Mouse (Mus musculus): ENCODE results near the gene Gm27027. TPM values are rescaled to one million over a fixed set of nuclear protein-coding genes. Genes with fewer than 3 reads are reported as not detected.

The Gm27027 gene
- polyA plus RNA-seq, 1 experiment from 2014 or later = not detected

DNA sequence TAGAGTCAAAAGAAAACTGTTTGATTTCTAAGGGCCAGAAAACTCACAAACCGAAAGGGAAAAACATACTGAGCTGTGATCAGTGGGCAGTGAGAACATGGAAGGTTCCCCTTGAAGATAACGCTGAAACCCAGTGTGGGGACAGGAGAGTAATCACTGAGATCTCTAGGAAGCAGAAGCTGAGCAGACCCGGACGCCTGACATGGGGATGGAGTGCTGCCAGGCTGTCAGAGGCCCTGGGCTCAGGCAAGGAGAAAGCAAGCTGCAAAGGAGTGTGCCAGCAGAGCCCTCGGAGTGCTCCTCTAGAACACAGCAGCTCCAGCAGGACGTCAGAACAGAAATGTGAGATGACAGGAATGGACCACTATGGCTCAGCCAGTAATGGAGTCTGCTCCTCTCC is 28.5 kb upstream of the Gm27027 start:
- ATAC-seq = no peak
- H3K9ac ChIP-seq (ENCODE audit: low read depth, low read length) = no peak overlapping the region
- WGBS = 57% methylated on average over 6 of the region's 6 CpGs

DNA sequence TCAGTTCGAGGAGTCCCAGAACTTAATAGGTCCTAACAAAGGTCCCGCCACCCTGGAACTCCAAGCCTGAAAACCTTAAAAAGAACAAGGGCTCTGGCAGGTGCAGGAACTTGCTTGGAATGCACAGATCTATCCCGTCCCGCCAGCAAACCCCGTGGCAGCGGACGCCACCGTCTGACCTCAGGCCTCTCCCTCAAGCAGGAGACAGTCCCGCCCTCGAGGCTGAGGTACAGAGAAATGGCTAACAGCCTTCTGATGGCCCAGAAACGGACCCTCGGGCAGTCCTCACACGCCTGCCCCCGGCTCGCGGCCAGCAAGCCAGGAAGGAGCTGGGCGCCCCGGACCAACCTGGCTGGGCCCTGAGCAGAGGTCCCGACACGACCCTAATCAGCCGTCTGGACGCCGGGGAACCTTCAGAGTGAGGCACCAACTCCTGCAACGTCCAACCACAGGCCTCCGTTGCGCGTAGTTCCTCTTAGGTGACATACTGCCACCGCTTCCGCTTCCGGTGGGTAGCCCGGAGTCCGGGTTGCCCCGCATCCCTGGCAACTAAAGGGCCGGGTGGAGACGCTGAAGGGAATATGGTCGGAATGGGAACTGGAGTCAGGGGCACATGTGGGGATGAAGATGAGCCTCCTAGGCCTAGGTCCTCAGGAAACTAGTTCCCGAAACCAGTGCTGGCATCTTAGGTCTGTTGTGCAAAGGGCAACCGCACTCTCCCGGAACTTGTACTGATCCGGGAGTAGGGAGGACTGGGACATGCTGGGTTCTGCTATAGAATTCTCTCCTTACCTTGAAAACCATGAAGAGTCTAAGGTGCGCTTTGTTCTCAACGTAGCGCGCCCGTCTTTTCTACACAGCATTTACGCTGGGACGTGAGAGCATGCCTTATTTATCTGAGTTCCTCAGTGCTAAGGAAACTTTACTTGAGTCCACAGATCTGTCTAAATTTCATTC is 14.5 kb upstream of the Gm27027 start, which contains the start of gene Alkbh3:
Gene Alkbh3 (minus strand): TSS at position 473 of the 957 bp plus-strand sequence.
- Histone ChIP-seq H3K27ac (ENCODE audit: low read length) (peak within 1 kb of the TSS; percentile 19), H3K4me2 (ENCODE audit: low read length) (peak within 1 kb of the TSS; percentile 86), H3K36me3 (ENCODE audit: control insufficient read depth, insufficient read depth, low read length) (peaks cover 16% of the 10 kb centered on the region), H3K4me3 (ENCODE audit: low read depth, low read length) (peak within 1 kb of the TSS; percentile 81), H3K4me1 (ENCODE audit: control insufficient read depth, insufficient read depth, low read length) (peaks cover 10% of the 10 kb centered on the region), H3K9me3 (replicated peaks; ENCODE audit: control insufficient read depth, low read length, poor library complexity, severe bottlenecking) (no peaks in the 10 kb centered on the region), H3K9ac (ENCODE audit: low read depth, low read length) (peak within 1 kb of the TSS; percentile 72), H3K27me3 (ENCODE audit: control insufficient read depth, insufficient read depth, low read depth, low read length) (no peaks in the 10 kb centered on the region)
- 5% methylated on average over 47 of the region's 47 CpGs for WGBS
- ATAC-seq = peak; percentile 99

More for the DNA sequence above, 28.5 kb upstream of the Gm27027 start:
- H3K4me1 ChIP-seq (ENCODE audit: control insufficient read depth, insufficient read depth, low read length) = no peaks in the 10 kb centered on the region
- H3K4me3 ChIP-seq (ENCODE audit: low read depth, low read length) = no peak overlapping the region
- no peaks in the 10 kb centered on the region for H3K9me3 ChIP-seq (replicated peaks; ENCODE audit: control insufficient read depth, low read length, poor library complexity, severe bottlenecking)
- H3K4me2 ChIP-seq (ENCODE audit: low read length) = no peak overlapping the region
- no peak overlapping the region for H3K27ac ChIP-seq (ENCODE audit: low read length)
- H3K27me3 ChIP-seq (ENCODE audit: control insufficient read depth, insufficient read depth, low read depth, low read length) = no peaks in the 10 kb centered on the region
- no peaks in the 10 kb centered on the region for H3K36me3 ChIP-seq (ENCODE audit: control insufficient read depth, insufficient read depth, low read length)

DNA sequence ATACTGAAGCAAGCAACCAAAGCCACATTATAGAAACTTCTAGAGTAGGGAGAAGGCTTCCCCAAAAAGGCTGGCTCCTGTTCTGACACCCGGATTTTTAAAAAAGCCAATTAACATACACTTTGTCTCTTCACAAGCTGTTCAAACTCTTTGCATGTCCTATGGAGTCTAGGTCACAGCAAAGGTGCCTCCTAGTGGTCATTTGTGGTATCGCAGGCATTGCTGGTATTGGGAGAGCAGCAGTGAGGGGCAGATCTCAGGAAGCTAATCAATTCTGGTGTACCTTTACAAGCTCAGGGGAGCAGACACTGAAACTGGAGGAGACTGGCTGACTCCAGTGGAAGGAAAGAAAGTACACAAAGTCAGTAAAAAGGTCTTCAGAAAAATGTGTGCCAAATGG is 6.2 kb upstream of the Gm27027 start:
- Histone ChIP-seq H3K36me3 (ENCODE audit: control insufficient read depth, insufficient read depth, low read length) (peaks cover 45% of the 10 kb centered on the region), H3K27me3 (ENCODE audit: control insufficient read depth, insufficient read depth, low read depth, low read length) (no peaks in the 10 kb centered on the region), H3K4me1 (ENCODE audit: control insufficient read depth, insufficient read depth, low read length) (no peaks in the 10 kb centered on the region), H3K4me2 (ENCODE audit: low read length) (no peak overlapping the region), H3K9me3 (replicated peaks; ENCODE audit: control insufficient read depth, low read length, poor library complexity, severe bottlenecking) (no peaks in the 10 kb centered on the region), H3K4me3 (ENCODE audit: low read depth, low read length) (no peak overlapping the region), H3K27ac (ENCODE audit: low read length) (no peak overlapping the region), H3K9ac (ENCODE audit: low read depth, low read length) (no peak overlapping the region)
- ATAC-seq = peak; percentile 68
- WGBS = 1% methylated on average over 2 of the region's 2 CpGs

DNA sequence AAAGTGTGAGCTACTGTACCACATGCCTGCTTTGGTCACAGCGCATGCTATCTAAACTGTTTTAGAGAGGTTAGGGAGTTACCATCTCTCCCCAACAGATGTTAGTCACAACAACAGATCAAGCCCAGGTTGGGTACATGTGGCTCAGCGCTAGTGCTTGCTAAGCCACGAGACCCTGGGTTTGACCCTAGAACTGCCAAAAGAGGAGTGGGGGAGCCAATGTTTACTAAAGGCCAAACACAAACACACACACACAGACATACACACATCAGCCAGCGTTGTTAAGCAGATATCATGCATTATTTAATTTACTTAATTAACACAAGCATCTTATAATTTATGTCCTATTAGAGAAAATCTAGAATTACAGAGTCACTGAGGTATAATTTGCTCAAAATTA is 5.8 kb upstream of the Gm27027 start:
- ATAC-seq = no peak
- 86% methylated on average over 4 of the region's 4 CpGs for WGBS

DNA sequence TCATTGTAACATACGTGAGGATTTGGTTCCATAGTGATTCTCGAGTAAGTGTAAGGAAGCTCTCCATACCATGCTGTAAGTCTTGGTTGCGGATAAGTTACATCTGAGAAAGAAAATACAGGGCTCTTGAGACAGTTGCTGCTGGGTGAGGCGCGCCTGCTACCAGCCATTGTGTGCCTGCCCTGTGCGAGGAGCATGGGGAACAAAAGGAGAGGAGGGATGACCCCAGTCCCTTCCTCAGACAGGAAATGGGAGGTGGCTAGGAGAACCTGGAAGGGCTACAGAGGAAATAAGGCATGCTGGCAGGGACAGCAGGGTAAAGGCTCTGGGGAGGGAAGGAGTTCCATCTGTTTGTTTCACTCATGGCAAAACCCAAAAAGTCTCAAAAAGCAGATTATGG is 5.3 kb upstream of the Gm27027 start:
- Histone ChIP-seq H3K4me2 (ENCODE audit: low read length) (no peak overlapping the region), H3K9ac (ENCODE audit: low read depth, low read length) (no peak overlapping the region), H3K4me1 (ENCODE audit: control insufficient read depth, insufficient read depth, low read length) (no peaks in the 10 kb centered on the region), H3K27ac (ENCODE audit: low read length) (no peak overlapping the region), H3K36me3 (ENCODE audit: control insufficient read depth, insufficient read depth, low read length) (peaks cover 41% of the 10 kb centered on the region), H3K27me3 (ENCODE audit: control insufficient read depth, insufficient read depth, low read depth, low read length) (no peaks in the 10 kb centered on the region), H3K4me3 (ENCODE audit: low read depth, low read length) (no peak overlapping the region), H3K9me3 (replicated peaks; ENCODE audit: control insufficient read depth, low read length, poor library complexity, severe bottlenecking) (no peaks in the 10 kb centered on the region)
- ATAC-seq = no peak
- 89% methylated on average over 6 of the region's 6 CpGs for WGBS

More for the DNA sequence above, 5.8 kb upstream of the Gm27027 start:
- Histone ChIP-seq H3K9me3 (replicated peaks; ENCODE audit: control insufficient read depth, low read length, poor library complexity, severe bottlenecking) (no peaks in the 10 kb centered on the region), H3K27ac (ENCODE audit: low read length) (no peak overlapping the region), H3K4me2 (ENCODE audit: low read length) (no peak overlapping the region), H3K27me3 (ENCODE audit: control insufficient read depth, insufficient read depth, low read depth, low read length) (no peaks in the 10 kb centered on the region), H3K9ac (ENCODE audit: low read depth, low read length) (no peak overlapping the region), H3K4me3 (ENCODE audit: low read depth, low read length) (no peak overlapping the region), H3K36me3 (ENCODE audit: control insufficient read depth, insufficient read depth, low read length) (peaks cover 44% of the 10 kb centered on the region), H3K4me1 (ENCODE audit: control insufficient read depth, insufficient read depth, low read length) (no peaks in the 10 kb centered on the region)

DNA sequence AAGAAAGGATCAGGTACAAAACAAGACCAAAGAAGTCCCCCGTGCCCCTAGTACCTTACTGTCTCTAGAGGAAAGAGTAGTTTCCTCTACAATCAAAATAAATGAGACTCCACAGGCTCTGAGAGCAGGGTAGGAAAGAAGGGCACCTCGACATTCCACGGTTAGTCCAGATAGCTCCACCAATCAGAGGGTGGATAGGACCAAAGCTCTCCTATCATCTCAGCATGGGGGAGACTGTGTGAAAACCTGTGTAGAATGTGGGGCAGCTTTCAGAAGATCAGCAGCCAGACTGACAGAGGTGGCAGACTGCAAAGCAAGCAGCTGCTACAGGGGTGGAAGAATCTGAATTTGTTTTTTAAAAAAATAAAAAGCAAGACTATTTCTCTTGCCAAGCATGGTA is 3.3 kb downstream of the Gm27027 start:
- Histone ChIP-seq H3K4me1 (ENCODE audit: control insufficient read depth, insufficient read depth, low read length) (peaks cover 19% of the 10 kb centered on the region), H3K36me3 (ENCODE audit: control insufficient read depth, insufficient read depth, low read length) (peaks cover 27% of the 10 kb centered on the region), H3K9ac (ENCODE audit: low read depth, low read length) (0 out of 2 replicates have a peak overlapping the region, but pooled peaks have one; percentile 4), H3K9me3 (replicated peaks; ENCODE audit: control insufficient read depth, low read length, poor library complexity, severe bottlenecking) (no peaks in the 10 kb centered on the region), H3K27ac (ENCODE audit: low read length) (peak overlapping the region; percentile 67), H3K4me2 (ENCODE audit: low read length) (peak overlapping the region; percentile 10; the same call in 1 of the 2 replicates), H3K27me3 (ENCODE audit: control insufficient read depth, insufficient read depth, low read depth, low read length) (no peaks in the 10 kb centered on the region), H3K4me3 (ENCODE audit: low read depth, low read length) (no peak overlapping the region)
- ATAC-seq = peak; percentile 76; the same call in 1 of the 2 replicates
- 40% methylated on average over 3 of the region's 3 CpGs for WGBS

DNA sequence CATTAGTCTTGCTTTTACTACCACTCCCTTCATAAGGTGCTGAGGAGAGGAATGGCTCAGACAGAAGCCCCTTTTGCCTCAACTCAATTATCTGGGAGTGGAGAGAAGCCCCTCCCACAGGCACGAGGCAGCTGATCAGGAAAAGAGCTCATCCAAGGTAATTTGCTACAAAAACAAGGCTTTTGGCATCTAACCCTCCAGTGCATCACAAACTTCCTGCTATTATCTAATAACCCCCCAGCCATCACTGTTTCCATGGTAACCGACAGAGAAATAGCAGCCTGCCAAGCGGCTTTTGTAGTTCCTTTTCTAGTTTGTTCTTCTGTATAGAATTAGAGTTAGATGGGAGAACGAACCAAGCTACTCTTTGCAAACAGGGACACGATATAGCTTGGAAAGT is 3.9 kb downstream of the Gm27027 start:
- Histone ChIP-seq H3K4me3 (ENCODE audit: low read depth, low read length) (no peak overlapping the region), H3K9ac (ENCODE audit: low read depth, low read length) (no peak overlapping the region), H3K4me1 (ENCODE audit: control insufficient read depth, insufficient read depth, low read length) (peaks cover 19% of the 10 kb centered on the region), H3K36me3 (ENCODE audit: control insufficient read depth, insufficient read depth, low read length) (peaks cover 26% of the 10 kb centered on the region), H3K4me2 (ENCODE audit: low read length) (peak overlapping the region; percentile 10; the same call in 1 of the 2 replicates), H3K27ac (ENCODE audit: low read length) (peak overlapping the region; percentile 67; the same call in 1 of the 2 replicates), H3K9me3 (replicated peaks; ENCODE audit: control insufficient read depth, low read length, poor library complexity, severe bottlenecking) (no peaks in the 10 kb centered on the region), H3K27me3 (ENCODE audit: control insufficient read depth, insufficient read depth, low read depth, low read length) (no peaks in the 10 kb centered on the region)
- peak; percentile 54; the same call in 1 of the 2 replicates for ATAC-seq
- WGBS = 26% methylated on average over 5 of the region's 5 CpGs

DNA sequence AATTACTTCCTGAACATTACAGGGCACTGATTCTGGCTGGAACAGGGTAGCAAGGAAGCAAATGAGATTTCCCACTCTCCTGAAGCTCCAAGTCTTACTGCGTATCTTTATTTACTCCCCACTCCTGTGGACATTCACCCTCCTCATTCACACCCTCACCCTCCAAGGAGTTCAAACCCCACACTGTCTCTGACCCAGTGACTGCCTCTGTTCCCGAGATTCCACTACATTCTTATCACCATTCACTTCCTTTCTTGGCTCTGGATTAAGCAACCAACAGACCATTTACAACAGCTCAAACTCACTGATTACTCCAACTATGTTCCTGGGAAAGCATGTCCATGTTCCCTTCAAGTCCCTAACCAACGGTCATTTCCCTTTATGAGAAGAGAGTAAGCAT is 4.8 kb downstream of the Gm27027 start:
- H3K36me3 ChIP-seq (ENCODE audit: control insufficient read depth, insufficient read depth, low read length) = peaks cover 26% of the 10 kb centered on the region
- H3K27ac ChIP-seq (ENCODE audit: low read length) = peak overlapping the region; percentile 39; the same call in 1 of the 2 replicates
- H3K4me3 ChIP-seq (ENCODE audit: low read depth, low read length) = no peak overlapping the region
- ATAC-seq = no peak
- H3K27me3 ChIP-seq (ENCODE audit: control insufficient read depth, insufficient read depth, low read depth, low read length) = no peaks in the 10 kb centered on the region
- no peak overlapping the region for H3K9ac ChIP-seq (ENCODE audit: low read depth, low read length)
- no peaks in the 10 kb centered on the region for H3K9me3 ChIP-seq (replicated peaks; ENCODE audit: control insufficient read depth, low read length, poor library complexity, severe bottlenecking)
- peaks cover 19% of the 10 kb centered on the region for H3K4me1 ChIP-seq (ENCODE audit: control insufficient read depth, insufficient read depth, low read length)
- 93% methylated on average over 3 of the region's 3 CpGs for WGBS
- no peak overlapping the region for H3K4me2 ChIP-seq (ENCODE audit: low read length)

DNA sequence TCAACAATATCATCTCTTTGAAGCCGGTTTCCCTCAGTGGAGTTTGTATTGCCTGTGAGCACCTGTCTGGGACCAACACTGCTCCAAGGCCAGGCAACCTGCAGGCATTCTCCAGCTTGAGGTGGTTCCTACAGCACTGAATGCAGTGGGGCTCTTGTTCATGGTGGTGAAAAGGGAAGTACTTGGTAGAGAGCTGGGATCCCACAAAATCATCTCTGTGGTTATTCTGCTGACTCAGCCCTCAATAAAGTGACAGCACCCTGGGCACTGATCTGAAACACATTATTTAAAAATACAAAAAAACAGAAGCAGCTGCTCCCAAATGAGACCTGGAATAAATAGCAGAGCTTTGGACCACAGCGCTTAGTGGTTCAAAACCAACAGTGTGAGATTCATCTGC is 7.7 kb downstream of the Gm27027 start:
- Histone ChIP-seq H3K4me2 (ENCODE audit: low read length) (no peak overlapping the region), H3K27ac (ENCODE audit: low read length) (no peak overlapping the region), H3K4me1 (ENCODE audit: control insufficient read depth, insufficient read depth, low read length) (peaks cover 19% of the 10 kb centered on the region), H3K27me3 (ENCODE audit: control insufficient read depth, insufficient read depth, low read depth, low read length) (no peaks in the 10 kb centered on the region), H3K9ac (ENCODE audit: low read depth, low read length) (no peak overlapping the region), H3K36me3 (ENCODE audit: control insufficient read depth, insufficient read depth, low read length) (peaks cover 7% of the 10 kb centered on the region), H3K4me3 (ENCODE audit: low read depth, low read length) (no peak overlapping the region), H3K9me3 (replicated peaks; ENCODE audit: control insufficient read depth, low read length, poor library complexity, severe bottlenecking) (no peaks in the 10 kb centered on the region)
- 94% methylated on average over 2 of the region's 2 CpGs for WGBS
- ATAC-seq = no peak

All from midbrain, embryonic 16.5 days (tissue).